Mouse (Mus musculus) central nervous system, embryonic 14 days (tissue): ENCODE measurements around the gene Vmn1r43. TPM values are rescaled to one million over a fixed set of nuclear protein-coding genes. Genes with fewer than 3 reads are reported as not detected.

Experiments used
- polyA plus RNA-seq: library from polyadenylated mRNA; depleted of rRNA; stranded (reverse); fragments of >200 nt; gene quantifications from 2 replicates; pipeline ENCODE4 v1.2.3, GENCODE M21; 2012; rRNA removed

Vmn1r43 gene
- not detected in 2 replicates for polyA plus RNA-seq

DNA sequence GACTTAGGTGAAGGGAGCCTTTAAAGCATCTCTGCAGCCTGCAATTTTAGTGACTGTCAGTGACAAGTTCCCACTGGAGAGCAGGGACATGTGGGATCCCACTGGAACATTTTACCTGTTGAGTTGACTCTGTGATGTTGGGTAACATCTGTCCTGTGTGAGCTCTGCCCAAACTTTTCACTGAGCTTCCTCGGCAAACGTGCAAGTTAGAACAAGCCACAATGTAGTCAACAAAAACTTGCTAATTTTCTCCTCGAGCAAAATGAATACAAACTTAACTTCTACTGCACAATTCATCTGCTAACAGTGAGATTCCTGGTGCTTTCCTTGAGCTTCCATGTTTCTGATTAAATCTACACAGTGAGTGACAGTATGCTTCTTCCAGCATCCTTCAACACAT, at the start of gene Vmn1r43, which contains the start of gene Vmn1r42:
Gene Vmn1r43 (minus strand): TSS at position 101 of the 400 bp plus-strand sequence.
Gene Vmn1r42 (minus strand): TSS at position 101 of the 400 bp plus-strand sequence.

DNA sequence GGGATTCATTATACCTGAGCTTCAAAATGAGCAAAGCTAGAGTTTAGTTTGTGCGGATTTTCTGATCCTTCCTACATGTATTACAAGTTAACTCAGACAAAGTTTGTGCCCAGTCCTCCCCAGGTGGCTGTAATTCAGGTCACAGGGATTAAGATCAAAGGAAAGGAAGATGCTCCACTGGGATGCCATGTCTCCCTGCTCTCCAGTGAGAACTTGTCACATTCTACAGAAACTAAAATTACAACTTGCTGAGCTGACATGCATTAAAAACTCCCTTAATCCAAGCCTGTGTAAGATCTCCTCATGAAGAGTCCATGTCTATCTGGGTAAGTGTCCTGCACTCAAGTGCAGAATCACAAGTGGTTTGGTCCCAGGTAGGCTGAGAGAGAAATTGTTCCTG, 7.1 kb upstream of the Vmn1r43 start, which contains the start of gene Vmn1r44:
Gene Vmn1r44 (plus strand): TSS at position 301 of the 400 bp plus-strand sequence.

Other genes starting within 250 kb of the Vmn1r43 start
- 9.3 and 9.5 TPM in 2 replicates for gene Txnrd3, start 232.4 kb downstream of the Vmn1r43 start, polyA plus RNA-seq
- not detected in 2 replicates for gene Vmn1r40, start 168.9 kb downstream of the Vmn1r43 start, polyA plus RNA-seq
- not detected in 2 replicates for gene Vmn1r41, start 135.6 kb downstream of the Vmn1r43 start, polyA plus RNA-seq
- gene Vmn1r42, start within 50 bp of the Vmn1r43 start, polyA plus RNA-seq: not detected in 2 replicates
- gene Vmn1r44, start 7.2 kb upstream of the Vmn1r43 start, polyA plus RNA-seq: not detected in 2 replicates
- not detected in 2 replicates for gene Vmn1r45, start 64.2 kb upstream of the Vmn1r43 start, polyA plus RNA-seq
- gene Vmn1r46, start 92.9 kb upstream of the Vmn1r43 start, polyA plus RNA-seq: not detected in 2 replicates
- not detected in 2 replicates for gene Vmn1r47, start 139.7 kb upstream of the Vmn1r43 start, polyA plus RNA-seq
- gene Vmn1r48, start 160.4 kb upstream of the Vmn1r43 start, polyA plus RNA-seq: not detected in 2 replicates
- not detected in 2 replicates for gene Vmn1r49, start 202.1 kb upstream of the Vmn1r43 start, polyA plus RNA-seq
- not detected in 2 replicates for gene Vmn1r50, start 225.0 kb upstream of the Vmn1r43 start, polyA plus RNA-seq
- not detected in 2 replicates for gene Vmn1r51, start 246.2 kb upstream of the Vmn1r43 start, polyA plus RNA-seq